Mouse (Mus musculus) kidney, postnatal 0 days (tissue): ENCODE results near the gene Sorl1. TPM values are rescaled to one million over a fixed set of nuclear protein-coding genes. Genes with fewer than 3 reads are reported as not detected.

Source experiments
- ATAC-seq: fragments of 200-750 bp; cut with Nextera tagmentation; replicated peaks from 2 replicates; pipeline ENCODE4 v1.8.0; 2017; ENCODE audit warnings: low read depth, moderate number of reproducible peaks, moderate TSS enrichment, moderate library complexity; ENCODE audit not compliant: low FRiP score
- DNase-seq: peaks from one replicate; pipeline ENCODE4 v3.0.0-alpha.2; 2016; ENCODE audit warnings: low spot score
- H3K27ac ChIP-seq: fragments of 300-500 bp; sonication (generic); 2 replicates; pipeline ENCODE4 v1.5.1; 2014; ENCODE audit warnings: mild to moderate bottlenecking
- H3K27me3 ChIP-seq: fragments of 300-500 bp; sonication (generic); 2 replicates; pipeline ENCODE4 v1.6.1; 2014; ENCODE audit warnings: low read length, mixed read lengths; ENCODE audit not compliant: insufficient read depth
- H3K36me3 ChIP-seq: fragments of 300-500 bp; sonication (generic); 2 replicates; pipeline ENCODE4 v1.6.1; 2014; ENCODE audit warnings: low read length, mixed read lengths; ENCODE audit not compliant: insufficient read depth
- H3K4me1 ChIP-seq: fragments of 300-500 bp; sonication (generic); replicated peaks from 2 replicates; pipeline ENCODE4 v1.6.1; 2014; ENCODE audit warnings: antibody characterized with exemption, low read length, mixed read lengths; ENCODE audit not compliant: insufficient read depth
- H3K4me2 ChIP-seq: fragments of 300-500 bp; sonication (generic); 2 replicates; pipeline ENCODE4 v1.6.1; 2014; ENCODE audit warnings: mild to moderate bottlenecking, low read length, moderate library complexity, mixed read lengths
- H3K4me3 ChIP-seq: fragments of 300-500 bp; sonication (generic); replicated peaks from 2 replicates; pipeline ENCODE4 v1.5.1; 2014; ENCODE audit warnings: low read depth, low read length
- H3K9ac ChIP-seq: fragments of 300-500 bp; sonication (generic); 2 replicates; pipeline ENCODE4 v1.6.1; 2014; ENCODE audit warnings: low read depth, low read length
- H3K9me3 ChIP-seq: fragments of 300-500 bp; sonication (generic); replicated peaks from 2 replicates; pipeline ENCODE4 v1.6.1; 2016; ENCODE audit warnings: low read length, inconsistent platforms, mixed read lengths
- CTCF ChIP-seq: IDR thresholded peaks from 2 replicates; pipeline ENCODE4 v1.5.1; 2016; ENCODE audit warnings: antibody characterized with exemption, low read depth, mild to moderate bottlenecking, moderate library complexity
- WGBS: fragments of 180-500 bp; shearing (Covaris S2); extraction: QIAGEN DNeasy Blood & Tissue Kit; methylation state at CpG from one replicate; pipeline ENCODE4 v1.1.7; 2014; 5-methylcytosine and 5-hydroxymethylcytosine counted together
- polyA plus RNA-seq: library from polyadenylated mRNA; unstranded; fragments of >200 nt; fragmentation: Nextera tagmentation; extraction: Ambion mirVana; gene quantifications from 2 replicates; pipeline ENCODE4 v1.2.1, GENCODE M21; 2015

Sorl1 gene
- polyA plus RNA-seq, 1 experiment from 2014 or later: 11.1 TPM

DNA sequence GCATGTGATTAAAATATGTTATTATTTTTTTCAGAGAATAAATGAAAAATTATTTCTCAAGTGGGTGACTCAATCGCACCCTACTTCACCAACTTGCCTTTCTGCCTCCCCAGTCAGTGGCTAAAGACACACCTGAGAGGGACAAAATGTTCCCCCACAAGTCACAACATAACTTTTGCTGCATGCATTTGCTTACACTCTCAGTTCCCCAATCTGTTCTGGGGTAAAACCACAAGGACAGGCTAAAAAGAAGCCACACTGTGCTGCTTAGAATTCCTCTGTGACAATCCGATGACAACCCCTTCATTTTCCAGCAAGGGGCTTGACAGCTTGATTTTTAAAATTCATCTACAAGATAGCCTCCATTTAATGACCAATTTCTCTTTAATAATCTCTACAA is 22.4 kb upstream of the Sorl1 start:
- H3K9ac ChIP-seq: no peak overlapping the region
- no peak overlapping the region for H3K27ac ChIP-seq
- H3K9me3 ChIP-seq: no peaks in the 10 kb centered on the region
- TF ChIP-seq CTCF: no peak
- no peak for ATAC-seq
- H3K4me3 ChIP-seq: no peak overlapping the region
- no peak overlapping the region for H3K4me2 ChIP-seq
- H3K4me1 ChIP-seq: no peaks in the 10 kb centered on the region
- H3K27me3 ChIP-seq: no peaks in the 10 kb centered on the region
- DNase-seq: no peak
- no peaks in the 10 kb centered on the region for H3K36me3 ChIP-seq
- WGBS: 96% methylated on average over 2 of the region's 2 CpGs

DNA sequence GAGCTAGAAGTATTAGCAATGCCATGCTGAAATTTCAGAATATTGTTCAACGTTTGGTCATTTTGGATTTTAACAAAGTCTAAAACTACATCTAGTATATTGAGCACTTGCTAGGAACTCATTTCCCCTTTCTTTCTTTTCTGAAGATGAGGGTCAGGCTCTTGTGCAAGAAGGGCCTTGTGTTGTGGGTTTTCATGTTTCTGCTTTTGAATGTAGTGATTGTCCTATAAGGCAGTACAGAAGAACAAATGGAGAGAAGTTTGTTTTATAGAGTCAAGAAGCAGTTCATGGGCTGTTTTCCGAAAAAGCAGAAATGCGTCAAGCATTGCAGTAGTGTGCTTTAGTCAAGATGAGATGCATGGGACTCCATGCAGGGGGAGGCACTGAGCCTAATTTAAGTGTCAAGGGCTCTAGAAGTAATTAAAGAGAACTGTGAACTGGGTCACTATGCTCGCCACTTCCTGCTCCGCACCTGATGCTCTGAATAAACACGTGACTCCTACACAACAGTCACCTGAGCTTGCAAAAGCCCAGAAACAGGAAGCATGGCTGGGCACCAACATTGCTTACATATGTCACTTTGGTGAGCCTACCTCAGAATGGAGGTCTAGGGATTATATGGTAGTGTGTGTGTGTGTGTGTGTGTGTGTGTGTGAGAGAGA is 17.6 kb upstream of the Sorl1 start:
- no peak for ATAC-seq
- no peaks in the 10 kb centered on the region for H3K9me3 ChIP-seq
- H3K4me1 ChIP-seq: no peaks in the 10 kb centered on the region
- no peak overlapping the region for H3K4me3 ChIP-seq
- DNase-seq: no peak
- H3K27me3 ChIP-seq: no peaks in the 10 kb centered on the region
- TF ChIP-seq CTCF: no peak
- H3K4me2 ChIP-seq: no peak overlapping the region
- 67% methylated on average over 6 of the region's 6 CpGs for WGBS
- H3K36me3 ChIP-seq: no peaks in the 10 kb centered on the region
- no peak overlapping the region for H3K27ac ChIP-seq
- H3K9ac ChIP-seq: no peak overlapping the region

DNA sequence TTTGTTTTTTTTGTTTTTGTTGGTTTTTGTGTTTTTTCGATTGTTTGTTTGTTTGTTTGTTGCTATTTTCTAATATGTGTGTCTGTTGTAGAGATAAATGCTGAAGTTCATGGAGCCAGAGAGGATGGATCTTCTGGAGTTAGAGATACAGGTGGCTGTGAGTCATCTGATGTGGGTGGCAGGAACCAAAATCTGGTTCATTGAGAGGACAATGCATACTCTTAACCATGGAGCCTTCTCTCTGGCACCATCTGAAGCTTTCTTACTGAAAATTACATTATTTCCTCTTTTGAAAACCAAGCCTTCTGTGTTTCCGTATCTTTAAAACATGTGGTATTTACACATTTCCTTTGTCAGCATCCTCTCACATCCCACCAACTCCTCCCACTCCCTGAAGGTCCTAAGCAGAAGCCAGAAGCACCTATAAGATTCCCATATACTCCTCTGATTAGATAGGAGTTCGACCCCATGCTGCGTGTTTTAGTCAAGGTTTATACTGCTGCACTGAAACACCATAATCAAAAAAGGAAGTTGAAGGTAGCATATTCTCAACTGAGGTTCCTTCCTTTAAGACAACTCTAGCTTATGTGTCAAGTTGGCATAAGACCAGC is 14.3 kb upstream of the Sorl1 start:
- DNase-seq: no peak
- no peak for ATAC-seq
- TF ChIP-seq CTCF: no peak
- Histone ChIP-seq H3K27ac (no peak overlapping the region), H3K4me1 (no peaks in the 10 kb centered on the region), H3K36me3 (no peaks in the 10 kb centered on the region), H3K4me2 (no peak overlapping the region), H3K4me3 (no peak overlapping the region), H3K27me3 (no peaks in the 10 kb centered on the region), H3K9ac (no peak overlapping the region), H3K9me3 (no peaks in the 10 kb centered on the region)
- WGBS: 78% methylated on average over 4 of the region's 4 CpGs

- DNase-seq (no peak), ATAC-seq (no peak)
- Histone ChIP-seq H3K27me3 (no peaks in the 10 kb centered on the region), H3K27ac (no peak overlapping the region), H3K4me3 (no peak overlapping the region), H3K4me2 (no peak overlapping the region), H3K36me3 (no peaks in the 10 kb centered on the region), H3K9me3 (no peaks in the 10 kb centered on the region), H3K9ac (no peak overlapping the region), H3K4me1 (no peaks in the 10 kb centered on the region)
- TF ChIP-seq CTCF: no peak
- 67% methylated on average over 5 of the region's 5 CpGs for WGBS
These were observed 13.5 kb upstream of the Sorl1 start for GRCm38 (mm10) chr9:42137578-42137977.

- ATAC-seq (no peak), DNase-seq (no peak)
- Histone ChIP-seq H3K4me3 (no peak overlapping the region), H3K9me3 (no peaks in the 10 kb centered on the region), H3K36me3 (no peaks in the 10 kb centered on the region), H3K9ac (no peak overlapping the region), H3K27me3 (no peaks in the 10 kb centered on the region), H3K4me1 (no peaks in the 10 kb centered on the region), H3K4me2 (no peak overlapping the region), H3K27ac (no peak overlapping the region)
- TF ChIP-seq CTCF: no peak
- 82% methylated on average over 13 of the region's 13 CpGs for WGBS
These were observed 7.0 kb upstream of the Sorl1 start for GRCm38 (mm10) chr9:42130793-42131760.

- Histone ChIP-seq H3K36me3 (no peaks in the 10 kb centered on the region), H3K9ac (no peak overlapping the region), H3K4me3 (no peak overlapping the region), H3K27me3 (no peaks in the 10 kb centered on the region), H3K4me1 (no peaks in the 10 kb centered on the region), H3K27ac (no peak overlapping the region), H3K4me2 (no peak overlapping the region), H3K9me3 (no peaks in the 10 kb centered on the region)
- WGBS: 90% methylated on average over 5 of the region's 5 CpGs
- no peak for TF ChIP-seq CTCF
- DNase-seq: no peak
- ATAC-seq: no peak
These were observed 3.9 kb upstream of the Sorl1 start for GRCm38 (mm10) chr9:42127983-42128382.
